Mouse (Mus musculus) liver, embryonic 14.5 days (tissue): ENCODE measurements around the gene Usmg5. TPM values are rescaled to one million over a fixed set of nuclear protein-coding genes. Genes with fewer than 3 reads are reported as not detected.

ENCODE experiments used
- ATAC-seq: fragments of 200-750 bp; cut with Nextera tagmentation; 2 replicates; pipeline ENCODE4 v1.8.0; 2017; ENCODE audit warnings: moderate number of reproducible peaks, mild to moderate bottlenecking, moderate library complexity; ENCODE audit not compliant: insufficient read depth
- DNase-seq, 3 experiments: peaks; one replicate each; pipeline ENCODE4 v3.0.0-alpha.2; 2012 to 2013; ENCODE audit warnings: low read depth in 3 of 3, low spot score in 3 of 3
- H3K27ac ChIP-seq: fragments of 300-500 bp; sonication (generic); 2 replicates; pipeline ENCODE4 v1.5.1; 2014; ENCODE audit warnings: moderate library complexity, mild to moderate bottlenecking, control low read depth, inconsistent platforms
- H3K27me3 ChIP-seq: fragments of 300-500 bp; sonication (generic); 2 replicates; pipeline ENCODE4 v1.6.1; 2014; ENCODE audit warnings: mild to moderate bottlenecking, low read length, moderate library complexity; ENCODE audit not compliant: control insufficient read depth, insufficient read depth
- H3K36me3 ChIP-seq: fragments of 300-500 bp; sonication (generic); replicated peaks from 2 replicates; pipeline ENCODE4 v1.6.1; 2014; ENCODE audit warnings: low read depth; ENCODE audit not compliant: control insufficient read depth, insufficient read depth
- H3K4me1 ChIP-seq, 2 experiments: fragments of 200-500 bp in 1 of 2; fragments of 300-500 bp in 1 of 2; sonication (generic) in 1 of 2; replicated peaks; 2 replicates each; pipeline ENCODE4 v1.6.1; 2012 to 2014; ENCODE audit warnings: antibody characterized with exemption in 1 of 2, inconsistent platforms in 1 of 2, low read length in 1 of 2; ENCODE audit not compliant: control insufficient read depth in 2 of 2, insufficient read depth in 2 of 2
- H3K4me2 ChIP-seq: fragments of 300-500 bp; sonication (generic); 2 replicates; pipeline ENCODE4 v1.6.1; 2014; ENCODE audit warnings: low read depth, mild to moderate bottlenecking, control low read depth, moderate library complexity
- H3K4me3 ChIP-seq, 2 experiments: fragments of 200-500 bp in 1 of 2; fragments of 300-500 bp in 1 of 2; sonication (generic) in 1 of 2; 2 replicates each; pipeline ENCODE4 v1.5.1; 2012 to 2014; ENCODE audit warnings: low read depth in 2 of 2, low read length in 2 of 2, mild to moderate bottlenecking in 2 of 2, control low read depth in 1 of 2, inconsistent platforms in 1 of 2, moderate library complexity in 1 of 2; ENCODE audit not compliant: insufficient read depth in 1 of 2
- H3K9ac ChIP-seq: fragments of 300-500 bp; sonication (generic); replicated peaks from 2 replicates; pipeline ENCODE4 v1.6.1; 2014; ENCODE audit warnings: mild to moderate bottlenecking, control low read depth, moderate library complexity
- H3K9me3 ChIP-seq: fragments of 300-500 bp; sonication (generic); 2 replicates; pipeline ENCODE4 v1.6.1; 2016; ENCODE audit warnings: low read length, mixed read lengths; ENCODE audit not compliant: control insufficient read depth
- CTCF ChIP-seq: IDR thresholded peaks from 2 replicates; pipeline ENCODE4 v1.5.1; 2016; ENCODE audit warnings: antibody characterized with exemption, low read depth, control low read depth
- EP300 ChIP-seq: IDR thresholded peaks from 2 replicates; pipeline ENCODE4 v1.6.1; 2016; ENCODE audit warnings: antibody characterized with exemption, low read depth
- WGBS: fragments of 180-500 bp; shearing (Covaris S2); extraction: QIAGEN DNeasy Blood & Tissue Kit; methylation state at CpG from one replicate; pipeline ENCODE4 v1.1.7; 2014; ENCODE audit not compliant: insufficient replicate concordance; 5-methylcytosine and 5-hydroxymethylcytosine counted together
- polyA plus RNA-seq, 2 experiments: library from polyadenylated mRNA; depleted of rRNA in 1 of 2; stranded (reverse) in 1 of 2; unstranded in 1 of 2; fragments of >200 nt; fragmentation: Nextera tagmentation in 1 of 2; extraction: Ambion mirVana in 1 of 2; gene quantifications; 2 replicates each; pipeline versions ENCODE4 v1.2.1 to v1.2.3; 2012 to 2014

The Usmg5 gene
- polyA plus RNA-seq, 2 experiments, result 351 to 969 TPM

- 5% methylated on average over 7 of the region's 7 CpGs for WGBS
- no peaks in the 10 kb centered on the region for H3K27me3 ChIP-seq
- peaks cover 15% of the 10 kb centered on the region in 2 experiments for H3K4me1 ChIP-seq
- H3K36me3 ChIP-seq, result peaks cover 5% of the 10 kb centered on the region
- no peaks in the 10 kb centered on the region for H3K9me3 ChIP-seq
- DNase-seq, result no peak
- H3K4me2 ChIP-seq, result peak overlapping the region; percentile 99
- H3K4me3 ChIP-seq, result peak overlapping the region; percentile 89 to 95
- H3K27ac ChIP-seq, result 0 out of 2 replicates have a peak overlapping the region, but pooled peaks have one; percentile 73
- peak; percentile 29; the same call in 1 of the 2 replicates for ATAC-seq
- TF ChIP-seq EP300 (no peak), CTCF (no peak)
- peak overlapping the region; percentile 84 for H3K9ac ChIP-seq
Measured at GRCm38 (mm10) chr19:47049840-47050239, 40.6 kb downstream of the Usmg5 start.

- Histone ChIP-seq H3K9ac (no peak overlapping the region; the same call in 1 of the 2 replicates), H3K4me2 (peak overlapping the region; percentile 99), H3K4me1 (peaks cover 15% of the 10 kb centered on the region in 2 experiments), H3K27me3 (no peaks in the 10 kb centered on the region), H3K36me3 (peaks cover 5% of the 10 kb centered on the region), H3K4me3 (no peak overlapping the region; a peak in 1 of 4 replicates), H3K9me3 (no peaks in the 10 kb centered on the region), H3K27ac (no peak overlapping the region)
- WGBS, result 71% methylated on average over 4 of the region's 4 CpGs
- TF ChIP-seq EP300, result no peak
- TF ChIP-seq CTCF, result no peak
- ATAC-seq (no peak), DNase-seq (no peak)
Measured at GRCm38 (mm10) chr19:47049061-47049460, 41.4 kb downstream of the Usmg5 start.

GRCm38 (mm10) chr19:47047236-47047833 is 43.1 kb downstream of the Usmg5 start:
- ATAC-seq, result no peak
- 76% methylated on average over 13 of the region's 13 CpGs for WGBS

GRCm38 (mm10) chr19:47046343-47046742 is 44.1 kb downstream of the Usmg5 start:
- Histone ChIP-seq H3K4me3 (no peak overlapping the region), H3K4me2 (no peak overlapping the region), H3K27me3 (no peaks in the 10 kb centered on the region), H3K9me3 (no peaks in the 10 kb centered on the region), H3K27ac (no peak overlapping the region), H3K4me1 (peaks cover 13 to 15% of the 10 kb centered on the region in 2 experiments), H3K9ac (no peak overlapping the region), H3K36me3 (peaks cover 5% of the 10 kb centered on the region)
- ATAC-seq (no peak), DNase-seq (no peak)
- TF ChIP-seq EP300 (no peak), CTCF (peak; percentile 37; the same call in 1 of the 2 replicates)
- 86% methylated on average over 1 of the region's 1 CpGs for WGBS

More at GRCm38 (mm10) chr19:47047236-47047833, 43.1 kb downstream of the Usmg5 start:
- Histone ChIP-seq H3K27me3 (no peaks in the 10 kb centered on the region), H3K36me3 (peaks cover 5% of the 10 kb centered on the region), H3K4me3 (no peak overlapping the region), H3K27ac (no peak overlapping the region), H3K4me1 (peaks cover 13 to 15% of the 10 kb centered on the region in 2 experiments), H3K9ac (no peak overlapping the region), H3K4me2 (no peak overlapping the region), H3K9me3 (no peaks in the 10 kb centered on the region)
- TF ChIP-seq CTCF, result no peak
- no peak for TF ChIP-seq EP300
- no peak for DNase-seq

- DNase-seq (no peak), ATAC-seq (no peak)
Measured at GRCm38 (mm10) chr19:47043608-47044007, 46.8 kb downstream of the Usmg5 start.

More at GRCm38 (mm10) chr19:47043608-47044007, 46.8 kb downstream of the Usmg5 start:
- H3K36me3 ChIP-seq, result peaks cover 12% of the 10 kb centered on the region
- TF ChIP-seq CTCF, result peak; percentile 36
- no peak for TF ChIP-seq EP300
- no peak overlapping the region for H3K27ac ChIP-seq
- WGBS, result 68% methylated on average over 3 of the region's 3 CpGs
- no peaks in the 10 kb centered on the region for H3K27me3 ChIP-seq
- no peak overlapping the region for H3K4me2 ChIP-seq
- no peaks in the 10 kb centered on the region for H3K9me3 ChIP-seq
- no peak overlapping the region for H3K4me3 ChIP-seq
- H3K9ac ChIP-seq, result no peak overlapping the region
- no peaks in the 10 kb centered on the region for H3K4me1 ChIP-seq
